Mouse (Mus musculus) neural tube, embryonic 11.5 days (tissue): ENCODE measurements around the gene Mocs1. TPM values are rescaled to one million over a fixed set of nuclear protein-coding genes. Genes with fewer than 3 reads are reported as not detected.

ENCODE experiments used
- ATAC-seq: fragments of 200-750 bp; cut with Nextera tagmentation; 2 replicates; pipeline ENCODE4 v1.8.0; 2017; ENCODE audit warnings: moderate number of reproducible peaks, mild to moderate bottlenecking, moderate TSS enrichment, moderate library complexity; ENCODE audit not compliant: insufficient read depth, low FRiP score, low TSS enrichment
- DNase-seq: peaks from one replicate; pipeline ENCODE4 v3.0.0-alpha.2; 2015; ENCODE audit warnings: low spot score
- H3K27ac ChIP-seq: fragments of 300-500 bp; sonication (generic); 2 replicates; pipeline ENCODE4 v1.5.1; 2014; ENCODE audit warnings: low read depth, mild to moderate bottlenecking, low read length
- H3K27me3 ChIP-seq: fragments of 300-500 bp; sonication (generic); 2 replicates; pipeline ENCODE4 v1.6.1; 2014; ENCODE audit warnings: mild to moderate bottlenecking, low read length, mixed read lengths; ENCODE audit not compliant: control insufficient read depth, insufficient read depth
- H3K36me3 ChIP-seq: fragments of 300-500 bp; sonication (generic); 2 replicates; pipeline ENCODE4 v1.6.1; 2014; ENCODE audit warnings: mild to moderate bottlenecking, low read length, moderate library complexity, mixed read lengths; ENCODE audit not compliant: control insufficient read depth, insufficient read depth
- H3K4me1 ChIP-seq: fragments of 300-500 bp; sonication (generic); 2 replicates; pipeline ENCODE4 v1.6.1; 2014; ENCODE audit warnings: low read length, mixed read lengths; ENCODE audit not compliant: control insufficient read depth, insufficient read depth
- H3K4me2 ChIP-seq: fragments of 300-500 bp; sonication (generic); 2 replicates; pipeline ENCODE4 v1.6.1; 2014; ENCODE audit warnings: low read depth, mild to moderate bottlenecking, moderate library complexity
- H3K4me3 ChIP-seq: fragments of 300-500 bp; sonication (generic); 2 replicates; pipeline ENCODE4 v1.5.1; 2014; ENCODE audit warnings: low read depth, low read length
- H3K9ac ChIP-seq: fragments of 300-500 bp; sonication (generic); 2 replicates; pipeline ENCODE4 v1.6.1; 2014; ENCODE audit warnings: mild to moderate bottlenecking, low read length
- H3K9me3 ChIP-seq: fragments of 300-500 bp; sonication (generic); 2 replicates; pipeline ENCODE4 v1.6.1; 2016; ENCODE audit warnings: low read length; ENCODE audit not compliant: control insufficient read depth
- WGBS: fragments of 180-500 bp; shearing (Covaris S2); extraction: QIAGEN DNeasy Blood & Tissue Kit; methylation state at CpG from one replicate; pipeline ENCODE4 v1.1.7; 2014; 5-methylcytosine and 5-hydroxymethylcytosine counted together
- polyA plus RNA-seq: library from polyadenylated mRNA; unstranded; fragments of >200 nt; fragmentation: Nextera tagmentation; extraction: Ambion mirVana; gene quantifications from 2 replicates; pipeline ENCODE4 v1.2.1, GENCODE M21; 2014

Mocs1 gene
- polyA plus RNA-seq, 1 experiment from 2014 or later = 7.1 TPM

GRCm38 (mm10) chr17:49477370-49477769 is 49.2 kb downstream of the Mocs1 start:
- H3K4me1 ChIP-seq = no peaks in the 10 kb centered on the region
- H3K27ac ChIP-seq = no peak overlapping the region
- DNase-seq (no peak), ATAC-seq (no peak)
- no peaks in the 10 kb centered on the region for H3K36me3 ChIP-seq
- no peak overlapping the region for H3K4me2 ChIP-seq
- no peaks in the 10 kb centered on the region for H3K27me3 ChIP-seq
- H3K4me3 ChIP-seq = no peak overlapping the region
- 84% methylated on average over 4 of the region's 4 CpGs for WGBS
- H3K9me3 ChIP-seq = no peaks in the 10 kb centered on the region
- H3K9ac ChIP-seq = no peak overlapping the region

GRCm38 (mm10) chr17:49481876-49482275 is 53.7 kb downstream of the Mocs1 start:
- 84% methylated on average over 3 of the region's 3 CpGs for WGBS
- Histone ChIP-seq H3K4me3 (no peak overlapping the region), H3K4me1 (no peaks in the 10 kb centered on the region), H3K27me3 (no peaks in the 10 kb centered on the region), H3K4me2 (no peak overlapping the region), H3K36me3 (peaks cover 3% of the 10 kb centered on the region; the same call in 1 of the 2 replicates), H3K27ac (no peak overlapping the region), H3K9me3 (no peaks in the 10 kb centered on the region), H3K9ac (no peak overlapping the region)
- DNase-seq (no peak), ATAC-seq (no peak)

- no peak for ATAC-seq
- Histone ChIP-seq H3K27me3 (no peaks in the 10 kb centered on the region), H3K4me1 (no peaks in the 10 kb centered on the region), H3K9ac (no peak overlapping the region), H3K4me2 (no peak overlapping the region), H3K36me3 (peaks cover 3% of the 10 kb centered on the region; the same call in 1 of the 2 replicates), H3K27ac (no peak overlapping the region), H3K9me3 (no peaks in the 10 kb centered on the region), H3K4me3 (no peak overlapping the region)
- 91% methylated on average over 3 of the region's 3 CpGs for WGBS
- no peak for DNase-seq
These were observed 56.3 kb downstream of the Mocs1 start for GRCm38 (mm10) chr17:49484435-49484834.

GRCm38 (mm10) chr17:49489098-49489497 is 60.9 kb downstream of the Mocs1 start:
- DNase-seq = no peak
- Histone ChIP-seq H3K4me2 (no peak overlapping the region), H3K9me3 (no peaks in the 10 kb centered on the region), H3K9ac (no peak overlapping the region), H3K36me3 (peaks cover 3% of the 10 kb centered on the region; the same call in 1 of the 2 replicates), H3K4me3 (no peak overlapping the region), H3K27ac (no peak overlapping the region), H3K4me1 (no peaks in the 10 kb centered on the region), H3K27me3 (no peaks in the 10 kb centered on the region)
- ATAC-seq = no peak
- 79% methylated on average over 5 of the region's 5 CpGs for WGBS

GRCm38 (mm10) chr17:49493276-49493675 is 65.1 kb downstream of the Mocs1 start:
- no peak overlapping the region for H3K4me3 ChIP-seq
- no peak overlapping the region for H3K27ac ChIP-seq
- 95% methylated on average over 4 of the region's 4 CpGs for WGBS
- no peaks in the 10 kb centered on the region for H3K4me1 ChIP-seq
- peaks cover 3% of the 10 kb centered on the region; the same call in 1 of the 2 replicates for H3K36me3 ChIP-seq
- no peak for ATAC-seq
- H3K9ac ChIP-seq = no peak overlapping the region
- H3K9me3 ChIP-seq = no peaks in the 10 kb centered on the region
- H3K27me3 ChIP-seq = no peaks in the 10 kb centered on the region
- H3K4me2 ChIP-seq = no peak overlapping the region
- DNase-seq = no peak

- Histone ChIP-seq H3K27ac (no peak overlapping the region), H3K4me2 (no peak overlapping the region), H3K9me3 (no peaks in the 10 kb centered on the region), H3K4me1 (no peaks in the 10 kb centered on the region), H3K27me3 (no peaks in the 10 kb centered on the region), H3K9ac (no peak overlapping the region), H3K4me3 (no peak overlapping the region), H3K36me3 (peaks cover 3% of the 10 kb centered on the region; the same call in 1 of the 2 replicates)
- DNase-seq = no peak
- WGBS = 56% methylated on average over 3 of the region's 3 CpGs
- no peak for ATAC-seq
These were observed 70.0 kb downstream of the Mocs1 start for GRCm38 (mm10) chr17:49498169-49498568.

- Histone ChIP-seq H3K4me1 (no peaks in the 10 kb centered on the region), H3K36me3 (peaks cover 3% of the 10 kb centered on the region; the same call in 1 of the 2 replicates), H3K27me3 (no peaks in the 10 kb centered on the region), H3K9me3 (no peaks in the 10 kb centered on the region), H3K4me3 (no peak overlapping the region), H3K9ac (no peak overlapping the region), H3K27ac (no peak overlapping the region), H3K4me2 (no peak overlapping the region)
- 87% methylated on average over 2 of the region's 2 CpGs for WGBS
- DNase-seq = no peak
- ATAC-seq = no peak
These were observed 71.5 kb downstream of the Mocs1 start for GRCm38 (mm10) chr17:49499635-49500034.

- WGBS = 79% methylated on average over 2 of the region's 2 CpGs
- no peak for DNase-seq
- Histone ChIP-seq H3K9me3 (no peaks in the 10 kb centered on the region), H3K4me1 (no peaks in the 10 kb centered on the region), H3K27me3 (no peaks in the 10 kb centered on the region), H3K4me2 (no peak overlapping the region), H3K9ac (no peak overlapping the region), H3K4me3 (no peak overlapping the region), H3K36me3 (no peaks in the 10 kb centered on the region; the same call in 1 of the 2 replicates), H3K27ac (no peak overlapping the region)
- ATAC-seq = no peak
These were observed 72.1 kb downstream of the Mocs1 start for GRCm38 (mm10) chr17:49500234-49500633.

GRCm38 (mm10) chr17:49503246-49503900 is 75.2 kb downstream of the Mocs1 start:
- H3K36me3 ChIP-seq = no peaks in the 10 kb centered on the region
- no peak overlapping the region for H3K4me2 ChIP-seq
- no peak overlapping the region for H3K27ac ChIP-seq
- H3K27me3 ChIP-seq = no peaks in the 10 kb centered on the region
- H3K9ac ChIP-seq = no peak overlapping the region
- DNase-seq (no peak), ATAC-seq (no peak)
- H3K4me3 ChIP-seq = no peak overlapping the region
- 78% methylated on average over 6 of the region's 6 CpGs for WGBS
- no peaks in the 10 kb centered on the region for H3K9me3 ChIP-seq
- H3K4me1 ChIP-seq = no peaks in the 10 kb centered on the region
